Mouse (Mus musculus): ENCODE results near the gene Abca6.
A peak's percentile ranks its signal among the peaks of the same experiment; 100 is the strongest.

Abca6 gene

DNA sequence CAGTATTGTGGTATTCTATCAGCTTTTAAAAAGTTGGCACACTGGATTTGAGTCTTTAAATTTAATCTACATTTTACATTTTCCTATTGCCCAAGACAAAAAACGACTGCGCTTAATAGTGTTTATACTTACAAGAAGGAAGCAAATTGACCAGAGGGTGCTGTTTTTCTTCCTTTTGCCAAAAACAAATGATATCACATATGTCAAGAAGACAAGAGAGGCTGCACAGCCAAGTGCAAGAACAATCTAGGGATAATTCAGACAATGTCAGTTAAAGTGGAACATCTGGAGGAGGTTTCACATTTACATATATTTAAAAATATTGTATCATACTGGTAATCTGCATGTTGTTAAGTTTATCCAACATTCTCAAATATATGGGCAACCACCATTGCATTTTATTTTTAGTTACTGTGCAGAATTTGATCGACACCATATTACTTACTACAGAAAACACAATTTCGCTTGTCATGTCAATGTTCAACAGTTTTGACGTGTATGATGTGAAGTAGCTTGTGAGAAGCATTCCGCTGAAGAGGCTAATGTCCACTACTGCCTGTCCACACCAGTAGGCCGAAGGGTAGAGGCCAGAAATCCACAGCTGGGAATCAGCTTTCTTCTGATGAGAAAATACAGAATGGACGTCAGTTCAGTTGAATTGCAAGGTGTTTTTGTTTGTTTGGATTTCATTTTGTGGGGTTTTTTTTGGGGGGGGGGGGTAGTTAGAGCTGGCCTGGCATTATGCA lies 54.8 kb downstream of the Abca6 start:
- no peak for DNase-seq (ENCODE audit: low spot score in 2 of 2)

- no peak for DNase-seq (ENCODE audit: low spot score in 2 of 2)
These were observed 56.3 kb downstream of the Abca6 start for GRCm38 (mm10) chr11:110195310-110195709.

- no peak for DNase-seq (ENCODE audit: low spot score in 2 of 2)
These were observed 80.4 kb downstream of the Abca6 start for GRCm38 (mm10) chr11:110171212-110171611.

DNA sequence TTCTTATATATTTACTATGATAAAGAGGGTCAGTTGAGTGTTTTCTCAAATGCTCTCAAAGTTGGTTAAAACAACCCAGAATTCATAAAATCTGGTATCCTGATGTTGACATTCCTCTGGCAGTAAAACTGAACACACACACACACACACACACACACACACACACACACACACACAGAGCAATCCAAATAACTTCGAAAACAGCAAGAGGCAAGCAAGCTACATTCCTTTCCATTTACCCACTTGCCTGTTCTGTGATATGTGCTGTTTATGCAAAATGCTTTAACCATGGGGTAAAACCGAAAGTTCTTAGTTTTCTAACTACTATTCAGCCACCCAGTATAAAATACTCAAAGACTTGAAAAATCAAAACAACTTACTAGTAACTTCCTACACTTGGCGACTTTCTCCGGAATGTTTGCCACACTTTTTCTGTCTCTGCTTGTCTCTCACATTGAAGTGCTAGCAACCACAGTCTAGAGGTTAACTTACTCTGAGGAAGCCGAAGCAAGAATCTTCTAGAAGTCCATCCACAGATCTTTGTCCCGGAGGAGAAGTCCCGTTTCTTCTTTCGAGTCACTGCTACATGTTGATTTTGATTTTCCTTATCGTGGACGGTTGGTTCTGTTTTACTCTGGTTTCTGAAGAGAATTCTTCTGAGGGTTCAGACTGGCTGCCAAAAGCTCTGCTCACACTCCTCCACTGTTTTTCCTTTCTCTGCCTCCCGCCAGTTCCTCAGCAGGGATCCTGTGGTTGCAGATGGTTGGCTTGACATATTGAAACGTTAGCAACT lies 83.9 kb downstream of the Abca6 start, which contains the start of gene Abca9:
Gene Abca9, minus strand, starts transcription at position 738 of the 793 bp plus-strand sequence.
- no peak for DNase-seq (ENCODE audit: low spot score in 2 of 2)

DNA sequence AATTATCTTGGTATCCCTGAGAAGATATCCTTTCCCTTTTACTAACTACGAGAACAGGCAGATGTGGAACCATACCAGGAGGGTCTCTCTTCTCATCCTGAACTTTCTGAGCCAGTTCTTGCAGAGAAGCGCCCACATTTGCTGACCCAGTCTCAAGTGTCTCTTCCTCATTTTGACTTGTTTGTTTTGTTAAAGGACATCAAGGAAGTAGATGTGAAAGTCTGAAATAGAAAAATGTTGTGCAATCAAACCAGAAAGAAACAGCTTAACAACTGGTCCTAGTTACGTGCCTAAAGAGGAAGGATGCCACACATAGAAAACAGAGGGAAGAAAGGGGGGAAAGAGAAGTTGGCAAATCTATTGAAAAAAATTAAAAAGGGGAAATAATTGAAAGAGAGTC lies 85.8 kb downstream of the Abca6 start:
- DNase-seq (ENCODE audit: low spot score in 2 of 2): peak in 1 of 2 experiments; percentile 16

- DNase-seq (ENCODE audit: low spot score in 2 of 2): no peak
These were observed 86.2 kb downstream of the Abca6 start for GRCm38 (mm10) chr11:110165409-110165808.

- DNase-seq (ENCODE audit: low spot score in 2 of 2): no peak
These were observed 94.5 kb downstream of the Abca6 start for GRCm38 (mm10) chr11:110157059-110157458.

- no peak for DNase-seq (ENCODE audit: low spot score in 2 of 2)
These were observed 95.6 kb downstream of the Abca6 start for GRCm38 (mm10) chr11:110155985-110156384.

- no peak for DNase-seq (ENCODE audit: low spot score in 2 of 2)
These were observed 103.9 kb downstream of the Abca6 start for GRCm38 (mm10) chr11:110147640-110148039.

DNA sequence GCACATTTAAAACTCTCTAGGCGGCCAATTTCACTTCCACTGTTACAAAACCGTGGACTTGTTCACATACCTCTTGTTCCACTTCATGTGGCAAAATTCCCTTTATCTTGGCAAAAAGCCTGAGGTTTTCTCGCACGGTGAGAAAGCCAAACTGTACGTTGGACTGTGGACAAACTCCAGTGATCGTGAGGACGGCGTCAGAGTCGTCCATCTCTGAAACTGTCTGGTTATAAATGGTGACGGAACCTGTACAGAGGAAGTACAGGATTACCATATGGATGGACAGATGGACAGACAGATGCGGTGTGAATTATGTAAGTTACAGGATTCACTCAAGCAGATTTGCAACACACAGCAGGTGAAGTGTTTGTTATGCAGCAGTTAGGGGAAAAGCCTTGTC lies 106.2 kb downstream of the Abca6 start:
- no peak for DNase-seq (ENCODE audit: low spot score in 2 of 2)

- no peak for DNase-seq (ENCODE audit: low spot score in 2 of 2)
These were observed 120.8 kb downstream of the Abca6 start for GRCm38 (mm10) chr11:110130760-110131159.

Measured in spleen, postnatal 36 days (tissue).